Mouse (Mus musculus) lung, embryonic 16.5 days (tissue): ENCODE data around the gene Gm28048. TPM values are rescaled to one million over a fixed set of nuclear protein-coding genes. Genes with fewer than 3 reads are reported as not detected.

Experiments used
- ATAC-seq: fragments of 200-750 bp; cut with Nextera tagmentation; 2 replicates; pipeline ENCODE4 v1.8.0; 2017; ENCODE audit warnings: low read depth, mild to moderate bottlenecking, moderate library complexity
- H3K27ac ChIP-seq: fragments of 300-500 bp; sonication (generic); 2 replicates; pipeline ENCODE4 v1.5.1; 2014; ENCODE audit warnings: mild to moderate bottlenecking, control low read depth, low read length
- H3K27me3 ChIP-seq: fragments of 300-500 bp; sonication (generic); 2 replicates; pipeline ENCODE4 v1.6.1; 2014; ENCODE audit warnings: low read depth, low read length, mixed read lengths; ENCODE audit not compliant: control insufficient read depth, insufficient read depth
- H3K36me3 ChIP-seq: fragments of 300-500 bp; sonication (generic); 2 replicates; pipeline ENCODE4 v1.6.1; 2014; ENCODE audit warnings: low read length; ENCODE audit not compliant: control insufficient read depth, insufficient read depth
- H3K4me1 ChIP-seq: fragments of 300-500 bp; sonication (generic); replicated peaks from 2 replicates; pipeline ENCODE4 v1.6.1; 2014; ENCODE audit warnings: low read length, mixed read lengths; ENCODE audit not compliant: control insufficient read depth, insufficient read depth
- H3K4me2 ChIP-seq: fragments of 300-500 bp; sonication (generic); 2 replicates; pipeline ENCODE4 v1.6.1; 2014; ENCODE audit warnings: low read depth, low read length, control low read depth
- H3K4me3 ChIP-seq: fragments of 300-500 bp; sonication (generic); 2 replicates; pipeline ENCODE4 v1.5.1; 2014; ENCODE audit warnings: mild to moderate bottlenecking, low read length, control low read depth
- H3K9ac ChIP-seq: fragments of 300-500 bp; sonication (generic); 2 replicates; pipeline ENCODE4 v1.6.1; 2014; ENCODE audit warnings: low read length, control low read depth
- H3K9me3 ChIP-seq: fragments of 300-500 bp; sonication (generic); 2 replicates; pipeline ENCODE4 v1.6.1; 2016; ENCODE audit warnings: low read length; ENCODE audit not compliant: control insufficient read depth
- WGBS: fragments of 180-500 bp; shearing (Covaris S2); extraction: QIAGEN DNeasy Blood & Tissue Kit; methylation state at CpG from one replicate; pipeline ENCODE4 v1.1.7; 2014; 5-methylcytosine and 5-hydroxymethylcytosine counted together
- polyA plus RNA-seq: library from polyadenylated mRNA; unstranded; fragments of >200 nt; fragmentation: Nextera tagmentation; extraction: Ambion mirVana; gene quantifications from 2 replicates; pipeline ENCODE4 v1.2.1, GENCODE M21; 2015

Gm28048 gene
- polyA plus RNA-seq, 1 experiment from 2014 or later, result 13.9 TPM

DNA sequence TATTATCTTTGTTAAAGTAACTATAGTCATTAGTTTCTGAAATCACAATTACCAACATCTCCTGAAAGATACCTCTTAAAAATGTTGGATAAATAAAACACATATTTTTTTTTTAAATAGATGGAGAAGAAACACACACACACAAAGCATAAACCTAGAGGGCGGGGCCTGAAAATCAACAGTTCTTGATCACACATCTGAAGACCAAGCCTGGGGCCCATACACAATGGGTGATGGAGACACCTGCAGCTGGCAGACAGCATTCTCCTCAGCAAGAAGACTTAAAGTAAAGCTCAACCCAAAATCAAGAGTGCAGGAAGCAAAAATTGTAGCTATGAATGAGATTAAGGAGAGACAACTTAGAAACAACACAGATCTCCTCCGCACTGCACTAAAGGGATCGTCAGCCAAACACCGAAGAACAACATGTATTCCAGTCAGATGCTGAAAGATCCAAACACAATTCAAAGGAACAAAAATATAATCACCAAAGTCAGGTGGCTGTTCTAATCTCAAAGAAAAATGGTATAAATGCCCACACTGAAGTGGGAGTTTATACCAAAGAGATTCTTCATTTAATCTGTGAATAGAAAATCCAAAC is 44.1 kb downstream of the Gm28048 start:
- WGBS, result 98% methylated on average over 4 of the region's 4 CpGs
- Histone ChIP-seq H3K4me1 (no peaks in the 10 kb centered on the region), H3K9me3 (no peaks in the 10 kb centered on the region), H3K36me3 (no peaks in the 10 kb centered on the region), H3K9ac (no peak overlapping the region), H3K4me3 (no peak overlapping the region), H3K4me2 (no peak overlapping the region), H3K27ac (no peak overlapping the region), H3K27me3 (no peaks in the 10 kb centered on the region)
- ATAC-seq, result no peak

DNA sequence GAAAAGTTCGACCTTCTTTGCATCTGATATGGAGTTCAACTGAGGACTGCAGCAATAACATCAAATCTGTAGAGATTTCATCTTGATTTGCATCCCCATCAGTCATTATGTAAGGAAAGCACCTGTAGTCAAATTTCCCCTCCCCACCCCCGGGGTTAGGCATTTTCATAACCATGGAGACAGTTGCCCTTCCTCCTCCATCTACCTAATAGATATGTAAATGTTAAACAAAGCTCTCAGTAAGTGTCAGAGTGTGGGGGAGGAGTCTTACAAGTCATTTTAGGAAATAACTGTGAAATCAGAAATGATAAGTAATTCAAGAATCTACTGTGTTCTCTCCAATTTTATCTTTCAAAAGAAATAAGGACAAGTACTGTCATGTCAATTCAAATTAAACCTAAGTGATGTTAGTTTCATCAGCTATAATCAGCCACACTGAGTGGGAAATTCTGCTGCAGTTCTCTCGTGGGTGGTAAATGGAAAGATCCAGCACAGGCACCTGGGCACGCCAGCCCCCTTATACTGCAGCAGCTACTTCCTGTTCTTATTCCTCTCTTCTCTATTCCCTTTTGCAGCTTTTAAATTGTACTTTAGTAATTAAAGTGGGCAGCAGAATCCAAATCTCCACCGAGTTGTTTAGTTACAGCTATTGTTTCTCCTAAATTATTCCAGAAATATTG is 45.3 kb downstream of the Gm28048 start:
- H3K4me3 ChIP-seq, result no peak overlapping the region
- H3K4me2 ChIP-seq, result no peak overlapping the region
- WGBS, result 61% methylated on average over 5 of the region's 5 CpGs
- no peak overlapping the region for H3K9ac ChIP-seq
- no peak for ATAC-seq
- H3K36me3 ChIP-seq, result no peaks in the 10 kb centered on the region
- H3K4me1 ChIP-seq, result no peaks in the 10 kb centered on the region
- no peaks in the 10 kb centered on the region for H3K9me3 ChIP-seq
- H3K27ac ChIP-seq, result no peak overlapping the region
- no peaks in the 10 kb centered on the region for H3K27me3 ChIP-seq

DNA sequence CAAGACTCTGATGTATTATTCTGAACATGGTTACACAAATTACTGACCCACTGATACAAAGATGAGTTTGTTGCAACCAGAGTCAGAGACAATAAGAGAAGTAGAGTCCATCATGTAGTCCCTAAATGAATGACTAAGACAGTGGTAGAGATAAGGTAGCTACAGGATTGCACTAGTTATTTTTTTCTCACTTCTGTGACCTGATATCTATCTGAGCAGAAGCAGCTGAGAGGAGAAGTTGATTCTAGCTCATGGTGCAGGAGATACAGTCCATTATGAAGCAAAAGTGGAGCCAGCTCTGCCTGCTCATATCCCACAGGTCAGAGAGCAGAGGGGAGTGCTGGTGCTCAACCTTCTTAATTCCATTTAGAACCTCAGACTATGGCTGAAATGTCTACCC is 49.7 kb downstream of the Gm28048 start:
- Histone ChIP-seq H3K4me3 (no peak overlapping the region), H3K4me2 (no peak overlapping the region)
- ATAC-seq, result no peak

DNA sequence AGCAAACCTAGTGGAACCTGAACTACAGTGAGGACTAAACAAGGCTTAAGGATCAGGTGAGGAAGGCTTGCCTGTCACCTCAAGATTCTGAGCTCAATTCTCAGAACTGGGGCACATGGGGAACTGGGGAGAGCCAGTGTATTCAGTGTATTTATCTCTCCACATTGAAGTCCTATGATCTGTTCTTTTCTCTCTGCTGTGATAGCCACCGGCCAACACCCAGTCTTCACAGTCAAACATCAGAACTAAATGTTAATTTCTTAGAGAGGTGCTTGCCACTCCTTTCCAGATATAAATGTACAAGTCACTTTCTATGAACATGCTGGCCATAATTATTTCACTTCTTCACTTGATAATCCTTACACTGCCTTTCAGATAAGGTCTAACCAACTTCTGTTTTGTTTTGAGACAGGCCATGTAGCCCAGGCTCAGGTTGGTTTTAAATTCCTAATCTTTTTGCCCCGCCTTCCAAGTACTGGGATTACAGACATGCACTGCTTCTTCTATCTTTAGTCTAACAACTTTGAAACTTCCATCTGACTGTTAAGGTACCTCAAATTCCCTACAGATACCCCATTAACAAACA is 50.5 kb downstream of the Gm28048 start:
- WGBS, result 79% methylated on average over 2 of the region's 2 CpGs
- Histone ChIP-seq H3K9ac (no peak overlapping the region), H3K4me1 (no peaks in the 10 kb centered on the region)

More for the DNA sequence above, 49.7 kb downstream of the Gm28048 start:
- Histone ChIP-seq H3K9me3 (no peaks in the 10 kb centered on the region), H3K4me1 (no peaks in the 10 kb centered on the region), H3K27me3 (no peaks in the 10 kb centered on the region), H3K9ac (no peak overlapping the region), H3K27ac (no peak overlapping the region), H3K36me3 (no peaks in the 10 kb centered on the region)

DNA sequence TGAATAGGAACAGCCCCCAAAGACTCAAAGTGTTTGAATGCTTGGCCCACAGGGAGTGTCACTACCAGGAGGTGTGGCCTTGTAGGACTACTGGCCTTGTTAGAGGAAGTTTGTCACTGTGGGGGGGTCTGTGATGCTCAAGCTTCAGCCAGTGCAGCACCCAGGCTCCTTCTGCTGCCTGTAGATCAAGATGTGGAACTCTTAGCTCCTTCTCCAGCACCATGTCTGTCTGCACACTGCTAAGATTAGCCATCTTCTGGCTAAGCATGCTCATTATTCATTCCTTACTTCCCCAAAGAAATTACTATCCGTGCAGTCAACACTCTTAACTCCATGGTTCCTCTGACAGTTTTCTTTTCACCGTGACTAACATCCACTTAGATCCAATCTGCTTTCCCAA is 51.8 kb downstream of the Gm28048 start:
- no peak for ATAC-seq
- Histone ChIP-seq H3K4me2 (no peak overlapping the region), H3K4me1 (no peaks in the 10 kb centered on the region), H3K27ac (no peak overlapping the region), H3K9me3 (no peaks in the 10 kb centered on the region), H3K36me3 (no peaks in the 10 kb centered on the region), H3K27me3 (no peaks in the 10 kb centered on the region), H3K4me3 (no peak overlapping the region), H3K9ac (no peak overlapping the region)
- 56% methylated on average over 2 of the region's 2 CpGs for WGBS

More for the DNA sequence above, 50.5 kb downstream of the Gm28048 start:
- H3K36me3 ChIP-seq, result no peaks in the 10 kb centered on the region
- H3K9me3 ChIP-seq, result no peaks in the 10 kb centered on the region
- H3K27me3 ChIP-seq, result no peaks in the 10 kb centered on the region
- no peak for ATAC-seq
- no peak overlapping the region for H3K4me3 ChIP-seq
- H3K27ac ChIP-seq, result no peak overlapping the region
- H3K4me2 ChIP-seq, result no peak overlapping the region

DNA sequence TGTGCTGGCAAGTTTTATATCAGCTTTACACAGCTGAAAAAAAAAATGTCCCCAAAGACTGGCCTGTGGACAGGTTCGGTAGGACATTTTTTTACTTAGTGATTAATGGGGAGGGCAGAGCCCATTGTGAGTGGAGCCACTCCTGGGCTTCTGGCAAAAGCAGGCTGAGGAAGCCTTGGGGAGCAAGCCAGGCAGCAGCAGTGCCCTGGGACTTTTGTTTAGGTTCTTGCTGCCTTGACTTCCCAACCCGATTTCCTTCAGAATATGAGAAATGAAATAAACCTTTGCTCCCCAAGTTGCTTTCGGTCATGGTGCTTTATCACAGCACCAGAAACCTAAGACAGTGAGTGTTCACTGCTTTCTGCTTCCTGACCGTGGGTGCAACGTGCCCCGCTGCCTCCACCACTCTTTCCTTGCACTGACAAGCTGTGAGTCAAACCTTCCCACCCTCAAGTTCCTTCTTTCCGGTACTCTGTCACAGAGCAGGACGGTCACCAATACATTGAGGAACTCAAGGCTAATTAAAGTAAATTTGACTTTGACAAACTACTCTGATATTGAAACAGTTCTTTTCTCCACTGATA is 53.2 kb downstream of the Gm28048 start:
- H3K9ac ChIP-seq, result no peak overlapping the region
- H3K9me3 ChIP-seq, result no peaks in the 10 kb centered on the region
- no peak overlapping the region for H3K4me3 ChIP-seq
- no peaks in the 10 kb centered on the region for H3K4me1 ChIP-seq
- no peak for ATAC-seq
- H3K27ac ChIP-seq, result no peak overlapping the region; the same call in 1 of the 2 replicates
- 66% methylated on average over 8 of the region's 8 CpGs for WGBS
- H3K4me2 ChIP-seq, result no peak overlapping the region
- H3K27me3 ChIP-seq, result no peaks in the 10 kb centered on the region
- no peaks in the 10 kb centered on the region for H3K36me3 ChIP-seq

DNA sequence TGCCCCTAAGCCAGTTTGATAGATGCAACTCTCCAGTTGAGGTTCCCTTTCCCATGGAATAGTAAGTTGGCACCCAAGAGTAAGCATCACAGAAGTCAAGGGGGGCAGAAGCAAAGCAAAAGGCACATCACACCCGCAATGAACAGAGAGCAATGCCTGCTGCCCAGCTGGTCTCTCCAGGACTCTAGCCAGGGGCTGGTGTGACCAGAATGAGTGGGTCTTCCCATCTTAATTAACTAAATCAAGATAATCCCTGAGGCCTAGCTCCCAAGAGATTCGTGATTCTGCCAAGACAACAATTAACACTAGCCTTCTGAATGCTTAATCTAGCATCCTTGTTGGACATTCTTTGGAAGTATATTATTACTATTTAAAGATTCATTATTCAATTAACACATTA is 58.3 kb downstream of the Gm28048 start:
- H3K27me3 ChIP-seq, result no peaks in the 10 kb centered on the region
- H3K4me2 ChIP-seq, result no peak overlapping the region
- H3K36me3 ChIP-seq, result no peaks in the 10 kb centered on the region
- ATAC-seq, result no peak
- H3K4me1 ChIP-seq, result no peaks in the 10 kb centered on the region
- H3K9ac ChIP-seq, result no peak overlapping the region
- H3K4me3 ChIP-seq, result no peak overlapping the region
- H3K27ac ChIP-seq, result no peak overlapping the region
- WGBS, result 90% methylated on average over 2 of the region's 2 CpGs
- H3K9me3 ChIP-seq, result no peaks in the 10 kb centered on the region

DNA sequence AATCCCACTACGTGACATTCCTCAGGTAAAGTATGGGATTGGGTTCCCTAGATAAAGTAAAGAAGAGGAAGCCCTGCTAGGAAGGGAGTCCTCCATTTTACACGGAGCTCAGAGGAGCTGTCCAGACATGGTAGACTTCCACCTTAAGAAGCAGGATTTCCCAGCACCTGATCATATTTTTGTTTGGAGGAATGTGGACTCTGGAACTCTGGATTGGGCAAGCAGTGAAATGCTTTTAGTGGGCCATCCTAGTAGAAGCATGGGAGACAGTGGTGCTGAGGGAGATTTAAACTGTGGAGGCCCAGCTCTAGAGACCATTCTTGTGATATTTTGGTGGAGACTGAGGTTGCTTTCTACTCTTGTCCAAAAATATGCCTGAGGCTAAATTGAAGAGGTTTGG is 59.3 kb downstream of the Gm28048 start:
- WGBS, result 63% methylated on average over 2 of the region's 2 CpGs

DNA sequence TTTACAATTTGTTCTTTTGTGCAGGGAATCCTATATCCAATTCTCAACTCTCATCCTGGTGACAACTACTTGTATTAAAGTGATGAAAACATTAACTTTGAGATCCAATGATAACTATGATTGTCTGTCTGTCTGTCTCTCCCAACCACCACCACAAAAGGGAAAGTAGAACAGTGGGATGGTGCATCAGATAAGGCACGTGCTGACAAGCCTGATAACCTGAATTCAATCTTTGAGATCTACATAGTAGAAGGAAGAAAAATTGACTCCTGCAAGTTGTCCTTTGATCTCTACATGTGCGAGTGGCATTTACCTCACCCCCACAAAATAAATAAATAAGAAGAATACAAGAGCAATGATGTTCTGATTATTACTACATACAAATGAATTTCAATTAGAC is 62.6 kb downstream of the Gm28048 start:
- Histone ChIP-seq H3K27me3 (no peaks in the 10 kb centered on the region), H3K4me2 (no peak overlapping the region)

More for the DNA sequence above, 59.3 kb downstream of the Gm28048 start:
- ATAC-seq, result no peak
- H3K27me3 ChIP-seq, result no peaks in the 10 kb centered on the region
- H3K4me2 ChIP-seq, result no peak overlapping the region
- H3K4me3 ChIP-seq, result no peak overlapping the region
- no peaks in the 10 kb centered on the region for H3K36me3 ChIP-seq
- no peaks in the 10 kb centered on the region for H3K4me1 ChIP-seq
- H3K9me3 ChIP-seq, result no peaks in the 10 kb centered on the region
- H3K27ac ChIP-seq, result no peak overlapping the region
- H3K9ac ChIP-seq, result no peak overlapping the region

More for the DNA sequence above, 62.6 kb downstream of the Gm28048 start:
- no peak for ATAC-seq
- Histone ChIP-seq H3K4me3 (no peak overlapping the region), H3K4me1 (no peaks in the 10 kb centered on the region), H3K9me3 (no peaks in the 10 kb centered on the region), H3K9ac (no peak overlapping the region), H3K27ac (no peak overlapping the region), H3K36me3 (no peaks in the 10 kb centered on the region)
- WGBS, result 56% methylated on average over 2 of the region's 2 CpGs
